Comparison of ENCODE assay signal across 8 mouse cellular contexts in genomic region chr9:43737871-43738292, GRCm38 (mm10). TPM values are rescaled to one million over a fixed set of nuclear protein-coding genes. Genes with fewer than 3 reads are reported as not detected.
DNase-seq lines count a peak whose midpoint lies in the region; ATAC-seq lines count a peak whose summit lies in the region.

No protein-coding gene starts in this region.

- H3K4me3 ChIP-seq in heart, embryonic 13.5 days = 0 out of 2 replicates have a peak overlapping the region, but pooled peaks have one; percentile 17
- no peak overlapping the region for H3K4me3 ChIP-seq in forebrain, embryonic 14.5 days (ENCODE audit: low read depth, low read length)
- peak overlapping the region; percentile 29 for H3K4me3 ChIP-seq in limb, embryonic 13.5 days

- ATAC-seq in heart, embryonic 13.5 days (ENCODE audit: extremely low read depth, insufficient number of reproducible peaks, low FRiP score, low TSS enrichment) = no peak
- ATAC-seq in forebrain, embryonic 14.5 days = no peak
- no peak; the same call in 1 of the 2 replicates for ATAC-seq in limb, embryonic 13.5 days (ENCODE audit: low FRiP score, low read depth)

- 2% methylated on average over 12 of the region's 12 CpGs for WGBS in heart, embryonic 13.5 days
- WGBS in forebrain, embryonic 14.5 days = 2% methylated on average over 12 of the region's 12 CpGs
- WGBS in limb, embryonic 13.5 days = under 1% methylated on average over 12 of the region's 12 CpGs

- H3K4me2 ChIP-seq in heart, embryonic 13.5 days = peak overlapping the region; percentile 58
- peak overlapping the region; percentile 25 for H3K4me2 ChIP-seq in forebrain, embryonic 14.5 days (ENCODE audit: low read length)
- H3K4me2 ChIP-seq in limb, embryonic 13.5 days (replicated peaks) = peak overlapping the region; percentile 59

- H3K9me3 ChIP-seq in heart, embryonic 13.5 days = no peaks in the 10 kb centered on the region
- H3K9me3 ChIP-seq in forebrain, embryonic 14.5 days (replicated peaks; ENCODE audit: control insufficient read depth, low read length) = no peaks in the 10 kb centered on the region
- H3K9me3 ChIP-seq in limb, embryonic 13.5 days = no peaks in the 10 kb centered on the region

- no peak for DNase-seq in heart, adult 18-20 months
- no peak for DNase-seq in forebrain, embryonic 14.5 days (ENCODE audit: low spot score)
- DNase-seq in neural tube, embryonic 10.5 days (ENCODE audit: extremely low spot score, low spot score) = peak; percentile 35
- DNase-seq in adrenal gland, adult 18-20 months (ENCODE audit: low spot score in 2 of 2) = no peak
- DNase-seq in left cerebral cortex, postnatal 36 days (ENCODE audit: low spot score in 2 of 2) = no peak
- DNase-seq in Muller cell, postnatal 12 days (ENCODE audit: inconsistent ontology term) = no peak

- H3K4me1 ChIP-seq in heart, embryonic 13.5 days = peaks cover 16% of the 10 kb centered on the region
- peaks cover 14% of the 10 kb centered on the region for H3K4me1 ChIP-seq in forebrain, embryonic 14.5 days (ENCODE audit: control insufficient read depth, insufficient read depth, low read length)
- H3K4me1 ChIP-seq in limb, embryonic 13.5 days = peaks cover 25% of the 10 kb centered on the region

- H3K27ac ChIP-seq in heart, embryonic 13.5 days (replicated peaks) = no peak overlapping the region
- H3K27ac ChIP-seq in forebrain, embryonic 14.5 days (ENCODE audit: low read depth, low read length) = no peak overlapping the region
- no peak overlapping the region for H3K27ac ChIP-seq in limb, embryonic 13.5 days

- no peak overlapping the region for H3K9ac ChIP-seq in heart, embryonic 13.5 days
- H3K9ac ChIP-seq in forebrain, embryonic 14.5 days (ENCODE audit: low read length) = no peak overlapping the region; the same call in 1 of the 2 replicates
- no peak overlapping the region for H3K9ac ChIP-seq in limb, embryonic 13.5 days

- H3K36me3 ChIP-seq in heart, embryonic 13.5 days = no peaks in the 10 kb centered on the region
- no peaks in the 10 kb centered on the region for H3K36me3 ChIP-seq in forebrain, embryonic 14.5 days (ENCODE audit: control insufficient read depth, insufficient read depth, low read length)
- H3K36me3 ChIP-seq in limb, embryonic 13.5 days = no peaks in the 10 kb centered on the region

- H3K27me3 ChIP-seq in heart, embryonic 13.5 days (replicated peaks) = peaks cover 42% of the 10 kb centered on the region
- H3K27me3 ChIP-seq in forebrain, embryonic 14.5 days (replicated peaks; ENCODE audit: control insufficient read depth, insufficient read depth, low read length) = 0 out of 2 replicates have a peak, but pooled peaks cover 3% of the 10 kb centered on the region
- peaks cover 24% of the 10 kb centered on the region for H3K27me3 ChIP-seq in limb, embryonic 13.5 days

- intact Hi-C loops in left cerebral cortex, postnatal 36 days (cut with DNase I) = no loop called here

RNA-seq across cellular contexts. Expression of gene Nectin1, which starts 5.9 kb away (rescaled TPM):
- 1.5 TPM in 2 replicates for polyA plus RNA-seq in heart, embryonic 13.5 days (2015; fragmentation: Nextera tagmentation; extraction: Ambion mirVana)
- 1 to 10 TPM; 3.8 to 4.0 TPM for total RNA-seq in heart, adult 18-20 months (2021)
- 8.5 and 10.8 TPM in 2 replicates for polyA plus RNA-seq in forebrain, embryonic 14.5 days (2014; fragmentation: Nextera tagmentation; extraction: Ambion mirVana)
- polyA plus RNA-seq in limb, embryonic 13.5 days (2015; fragmentation: Nextera tagmentation; extraction: Ambion mirVana) = 6.5 and 6.6 TPM in 2 replicates
- 10 to 100 TPM; 25.8 to 27.4 TPM for total RNA-seq in adrenal gland, adult 18-20 months (2021)
- 100 to 1,000 TPM in 1 of 2 experiments, 10 to 100 TPM in 1; 84.8 to 103 TPM for total RNA-seq in left cerebral cortex, postnatal 36 days (2021)

Comparison
In these comparisons a context has a peak if more than half of its experiments do, and no peak if none do; other contexts are left out.
1. RNA of gene Nectin1, which starts 5.9 kb away (total RNA-seq): 84.8 to 103 TPM in left cerebral cortex, postnatal 36 days and 25.8 to 27.4 TPM in adrenal gland, adult 18-20 months; 3.8 to 4.0 TPM in heart, adult 18-20 months; every median in the first group is over 4 times any median in the second.
2. Peak in every context shown above with its lines, with median percentiles within 50 percentile points of each other: H3K4me2 ChIP-seq.